Mouse (Mus musculus) left cerebral cortex, postnatal 25 days (tissue): ENCODE data around the gene Adamts3. TPM values are rescaled to one million over a fixed set of nuclear protein-coding genes. Genes with fewer than 3 reads are reported as not detected.
A peak's percentile ranks its signal among the peaks of the same experiment; 100 is the strongest.

ENCODE experiments used
- DNase-seq, 2 experiments: peaks; one replicate each; pipeline ENCODE4 v3.0.0; 2022; ENCODE audit warnings: low spot score in 2 of 2, mixed read lengths in 1 of 2
- intact Hi-C: fragments of 180-260 bp; cut with DNase I; formaldehyde crosslinking; loops from one replicate; pipeline ENCODE4 v1.15.1; 2025
- total RNA-seq, 2 experiments: library from RNA; stranded (reverse); gene quantifications; 2 replicates each; pipeline ENCODE4 v1.2.3; 2021

Gene Adamts3
- total RNA-seq = 10 to 100 TPM; 22.2 to 35.9 TPM

GRCm38 (mm10) chr5:89883051-89883907 is at the start of gene Adamts3:
Adamts3 (minus strand) TSS chr5:89883334.
- peak; percentile 33 to 56 for DNase-seq
- intact Hi-C loops = loop anchor here (2.0 kb wide), 1 partner anchor 38 kb away; no protein-coding TSS in a partner anchor

- intact Hi-C loops = no loop called here
- no peak for DNase-seq
Measured at GRCm38 (mm10) chr5:89931511-89931910, 48.4 kb upstream of the Adamts3 start.

GRCm38 (mm10) chr5:89912359-89912758 is 29.2 kb upstream of the Adamts3 start:
- intact Hi-C loops = no loop called here
- DNase-seq = no peak

GRCm38 (mm10) chr5:89911950-89912349 is 28.8 kb upstream of the Adamts3 start:
- intact Hi-C loops = no loop called here
- DNase-seq = no peak

GRCm38 (mm10) chr5:89911508-89911907 is 28.4 kb upstream of the Adamts3 start:
- DNase-seq = no peak
- intact Hi-C loops = no loop called here

- intact Hi-C loops = no loop called here
- no peak for DNase-seq
Measured at GRCm38 (mm10) chr5:89906884-89907431, 23.8 kb upstream of the Adamts3 start.

GRCm38 (mm10) chr5:89901026-89901425 is 17.9 kb upstream of the Adamts3 start:
- intact Hi-C loops = no loop called here
- DNase-seq = no peak

GRCm38 (mm10) chr5:89897495-89897894 is 14.4 kb upstream of the Adamts3 start:
- DNase-seq = peak in 1 of 2 experiments; percentile 20

GRCm38 (mm10) chr5:89895520-89895919 is 12.4 kb upstream of the Adamts3 start:
- intact Hi-C loops = no loop called here
- no peak for DNase-seq

More at GRCm38 (mm10) chr5:89897495-89897894, 14.4 kb upstream of the Adamts3 start:
- intact Hi-C loops = no loop called here

GRCm38 (mm10) chr5:89884991-89885390 is 1.9 kb upstream of the Adamts3 start:
- no peak for DNase-seq
- intact Hi-C loops = no loop called here

- no peak for DNase-seq
Measured at GRCm38 (mm10) chr5:89883908-89884204, 722 bp upstream of the Adamts3 start.

GRCm38 (mm10) chr5:89882091-89882734 is 921 bp downstream of the Adamts3 start:
- peak; percentile 55 to 69 for DNase-seq
- intact Hi-C loops = loop anchor here (2.0 kb wide), 1 partner anchor 37 kb away; no protein-coding TSS in a partner anchor

More at GRCm38 (mm10) chr5:89883908-89884204, 722 bp upstream of the Adamts3 start:
- intact Hi-C loops = loop anchor here (2.0 kb wide), 1 partner anchor 39 kb away; no protein-coding TSS in a partner anchor

GRCm38 (mm10) chr5:89881425-89881824 is 1.7 kb downstream of the Adamts3 start:
- DNase-seq = no peak

GRCm38 (mm10) chr5:89878866-89879392 is 4.2 kb downstream of the Adamts3 start:
- DNase-seq = no peak
- intact Hi-C loops = no loop called here

More at GRCm38 (mm10) chr5:89881425-89881824, 1.7 kb downstream of the Adamts3 start:
- intact Hi-C loops = no loop called here

GRCm38 (mm10) chr5:89872661-89873060 is 10.5 kb downstream of the Adamts3 start:
- intact Hi-C loops = no loop called here

GRCm38 (mm10) chr5:89859603-89860002 is 23.5 kb downstream of the Adamts3 start:
- intact Hi-C loops = no loop called here
- DNase-seq = no peak

More at GRCm38 (mm10) chr5:89872661-89873060, 10.5 kb downstream of the Adamts3 start:
- DNase-seq = no peak

GRCm38 (mm10) chr5:89858837-89859236 is 24.3 kb downstream of the Adamts3 start:
- intact Hi-C loops = no loop called here
- DNase-seq = no peak

- intact Hi-C loops = loop anchor here (10.0 kb wide), 1 partner anchor 348 kb away; no protein-coding TSS in a partner anchor
- peak; percentile 57 to 81 for DNase-seq
Measured at GRCm38 (mm10) chr5:89846551-89846950, 36.6 kb downstream of the Adamts3 start.

GRCm38 (mm10) chr5:89844354-89844753 is 38.8 kb downstream of the Adamts3 start:
- intact Hi-C loops = loop anchor here (2.0 to 10.0 kb wide), 2 partner anchors 38 to 350 kb away; partner anchors contain the start of gene Adamts3
- DNase-seq = peak in 1 of 2 experiments; percentile 48

GRCm38 (mm10) chr5:89843478-89843877 is 39.7 kb downstream of the Adamts3 start:
- DNase-seq = no peak
- intact Hi-C loops = loop anchor here (10.0 kb wide), 1 partner anchor 351 kb away; no protein-coding TSS in a partner anchor
